Mouse (Mus musculus) ES-Bruce4 (cell line): ENCODE data around the gene Vmn1r214. TPM values are rescaled to one million over a fixed set of nuclear protein-coding genes. Genes with fewer than 3 reads are reported as not detected.

Experiments used
- H3K27ac ChIP-seq: 2 replicates; pipeline ENCODE4 v1.5.1; 2012; ENCODE audit warnings: low read length, inconsistent platforms; ENCODE audit not compliant: insufficient read depth
- H3K27me3 ChIP-seq: 2 replicates; pipeline ENCODE4 v1.6.1; 2012; ENCODE audit warnings: mild to moderate bottlenecking, low read length, inconsistent platforms; ENCODE audit not compliant: control insufficient read depth, poor library complexity, insufficient read depth, severe bottlenecking
- H3K36me3 ChIP-seq: 2 replicates; pipeline ENCODE4 v1.6.1; 2012; ENCODE audit warnings: inconsistent platforms, mild to moderate bottlenecking, low read length, moderate library complexity; ENCODE audit not compliant: control insufficient read depth, poor library complexity, insufficient read depth, severe bottlenecking
- H3K4me1 ChIP-seq: one replicate; pipeline ENCODE4 v1.8.1; 2011; ENCODE audit warnings: low read length; ENCODE audit not compliant: control insufficient read depth, insufficient read depth
- H3K4me3 ChIP-seq: 2 replicates; pipeline ENCODE4 v1.5.1; 2011; ENCODE audit warnings: low read depth, mild to moderate bottlenecking, low read length
- H3K9ac ChIP-seq: 2 replicates; pipeline ENCODE4 v1.6.1; 2012; ENCODE audit warnings: low read depth, mild to moderate bottlenecking, inconsistent platforms; ENCODE audit not compliant: poor library complexity, severe bottlenecking
- H3K9me3 ChIP-seq: replicated peaks from 2 replicates; pipeline ENCODE4 v1.6.1; 2012; ENCODE audit warnings: mild to moderate bottlenecking, low read length, inconsistent platforms; ENCODE audit not compliant: control insufficient read depth, poor library complexity, insufficient read depth, severe bottlenecking
- CTCF ChIP-seq: IDR thresholded peaks from one replicate; pipeline ENCODE4 v1.8.1; 2011; ENCODE audit warnings: low read depth, low read length
- EP300 ChIP-seq: IDR thresholded peaks from 2 replicates; pipeline ENCODE4 v1.6.1; 2011; ENCODE audit warnings: low read depth, low read length; ENCODE audit not compliant: insufficient read depth
- POLR2A ChIP-seq: IDR thresholded peaks from one replicate; pipeline ENCODE4 v1.8.1; 2011; ENCODE audit warnings: low read length; ENCODE audit not compliant: insufficient read depth
- polyA plus RNA-seq: library from polyadenylated mRNA; stranded (reverse); fragments of >200 nt; gene quantifications from 2 replicates; pipeline ENCODE4 v1.2.4, GENCODE M21; 2011; ENCODE audit warnings: low read depth; ENCODE audit not compliant: missing spikeins, insufficient read depth, insufficient read length

The Vmn1r214 gene
- polyA plus RNA-seq, 1 experiment, result not detected

GRCm38 (mm10) chr13:23024812-23025211, 5.4 kb upstream of the Vmn1r214 start:
- no peak overlapping the region for H3K9ac ChIP-seq
- H3K4me1 ChIP-seq, result no peaks in the 10 kb centered on the region
- H3K9me3 ChIP-seq, result peaks cover 18% of the 10 kb centered on the region
- H3K27ac ChIP-seq, result peak overlapping the region; percentile 78
- no peaks in the 10 kb centered on the region for H3K36me3 ChIP-seq
- no peak overlapping the region for H3K4me3 ChIP-seq
- no peaks in the 10 kb centered on the region for H3K27me3 ChIP-seq
- TF ChIP-seq CTCF, result no peak
- TF ChIP-seq EP300, result peak; percentile 93
- no peak for TF ChIP-seq POLR2A

- Histone ChIP-seq H3K4me3 (no peak overlapping the region), H3K27me3 (no peaks in the 10 kb centered on the region), H3K4me1 (no peaks in the 10 kb centered on the region), H3K9ac (no peak overlapping the region), H3K9me3 (no peaks in the 10 kb centered on the region), H3K27ac (no peak overlapping the region), H3K36me3 (no peaks in the 10 kb centered on the region)
- TF ChIP-seq EP300, result no peak
Measured at GRCm38 (mm10) chr13:23057778-23058177, 27.6 kb downstream of the Vmn1r214 start.

DNA sequence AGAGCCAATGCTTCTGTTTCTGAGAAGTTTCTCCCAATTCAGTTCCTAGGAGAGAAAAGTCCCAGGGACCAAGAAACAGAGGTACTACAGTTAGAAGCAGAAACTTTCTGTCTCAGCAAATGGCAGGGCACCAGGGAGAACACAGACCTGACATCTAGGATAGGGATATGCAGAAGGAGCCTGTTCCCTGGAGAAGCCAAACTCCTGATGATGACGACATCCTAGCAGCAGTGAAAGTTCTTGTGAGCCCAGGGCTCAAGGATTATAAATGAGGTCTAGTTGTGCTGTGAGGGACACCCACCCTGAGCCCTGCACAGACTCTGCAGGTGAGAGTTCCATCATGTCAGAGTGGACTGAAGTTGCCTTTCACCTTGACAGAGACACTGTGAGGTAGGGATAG, 37.5 kb downstream of the Vmn1r214 start, which contains the start of gene Vmn1r215:
TSS of gene Vmn1r215 (plus strand) at position 301 of the 400 bp plus-strand sequence.
- Histone ChIP-seq H3K27ac (no peak within 1 kb of the TSS), H3K4me1 (no peaks in the 10 kb centered on the region), H3K9ac (no peak within 1 kb of the TSS), H3K4me3 (no peak within 1 kb of the TSS), H3K27me3 (no peaks in the 10 kb centered on the region; the same call in 1 of the 2 replicates), H3K9me3 (no peaks in the 10 kb centered on the region), H3K36me3 (no peaks in the 10 kb centered on the region)
- TF ChIP-seq CTCF, result no peak
- no peak for TF ChIP-seq POLR2A
- no peak for TF ChIP-seq EP300

DNA sequence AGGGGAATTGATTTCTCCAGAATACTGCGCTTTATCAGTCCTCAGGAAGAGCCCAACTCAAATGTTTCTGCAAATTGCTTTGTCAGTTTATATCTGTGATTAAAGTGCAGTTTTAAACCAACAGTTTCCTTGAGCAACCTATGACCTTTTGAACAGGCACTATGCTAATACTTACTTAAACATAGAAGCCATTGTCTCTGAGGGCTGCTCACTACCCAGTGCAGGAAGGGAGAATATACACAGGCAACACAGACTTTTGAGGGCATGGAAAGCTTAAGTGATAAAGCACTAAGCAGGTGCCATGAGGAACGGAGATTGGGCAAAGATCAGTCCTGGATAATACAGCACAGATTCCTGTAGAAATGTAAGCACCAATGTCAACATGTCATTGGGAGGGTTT, 39.1 kb downstream of the Vmn1r214 start:
- no peak for TF ChIP-seq CTCF
- TF ChIP-seq EP300, result no peak

More for the DNA sequence above, 39.1 kb downstream of the Vmn1r214 start:
- Histone ChIP-seq H3K4me3 (no peak overlapping the region), H3K27me3 (no peaks in the 10 kb centered on the region; the same call in 1 of the 2 replicates), H3K9me3 (no peaks in the 10 kb centered on the region), H3K36me3 (no peaks in the 10 kb centered on the region), H3K9ac (no peak overlapping the region), H3K4me1 (no peaks in the 10 kb centered on the region), H3K27ac (no peak overlapping the region)

Other genes with a start within 250 kb of the Vmn1r214 start
- not detected in 2 replicates for gene Vmn1r209, start 220.7 kb upstream of the Vmn1r214 start, polyA plus RNA-seq
- not detected in 2 replicates for gene Vmn1r210, start 199.1 kb upstream of the Vmn1r214 start, polyA plus RNA-seq
- gene Vmn1r211, start 172.9 kb upstream of the Vmn1r214 start, polyA plus RNA-seq, result not detected in 2 replicates
- gene Vmn1r212, start 146.2 kb upstream of the Vmn1r214 start, polyA plus RNA-seq, result not detected in 2 replicates
- gene Vmn1r213, start 22.8 kb upstream of the Vmn1r214 start, polyA plus RNA-seq, result not detected in 2 replicates
- gene Vmn1r215, start 37.6 kb downstream of the Vmn1r214 start, polyA plus RNA-seq, result not detected in 2 replicates
- not detected in 2 replicates for gene Vmn1r217, start 87.8 kb downstream of the Vmn1r214 start, polyA plus RNA-seq
- 0.11 and 0.12 TPM in 2 replicates for gene Vmn1r218, start 102.7 kb downstream of the Vmn1r214 start, polyA plus RNA-seq
- not detected in 2 replicates for gene Vmn1r219, start 128.9 kb downstream of the Vmn1r214 start, polyA plus RNA-seq
- not detected in 2 replicates for gene Vmn1r220, start 157.6 kb downstream of the Vmn1r214 start, polyA plus RNA-seq
- gene Vmn1r221, start 183.7 kb downstream of the Vmn1r214 start, polyA plus RNA-seq, result not detected in 2 replicates
- gene Vmn1r222, start 205.5 kb downstream of the Vmn1r214 start, polyA plus RNA-seq, result not detected in 2 replicates
- gene Vmn1r223, start 216.7 kb downstream of the Vmn1r214 start, polyA plus RNA-seq, result not detected in 2 replicates